Mouse (Mus musculus): ENCODE measurements at regions not wholly inside any gene's neighbourhood (a gene's known extent, or its start where the extent isn't known, plus 50 kb on each side); places are given as distances from the start of the nearest gene placed in this dataset.

- TF ChIP-seq GATA1 (IDR thresholded peaks at IDR 0.05; ENCODE audit: borderline replicate concordance, low read length), result no peak
- no peak for TF ChIP-seq CTCF (IDR thresholded peaks at IDR 0.05; ENCODE audit: low read depth, low read length)
- no peak for TF ChIP-seq TAL1 (conservative IDR thresholded peaks at IDR 0.05; ENCODE audit: low read depth, low read length)
- no peak for TF ChIP-seq POLR2AphosphoS5 (IDR thresholded peaks at IDR 0.05; ENCODE audit: insufficient replicate concordance, low read depth, low read length)
These were observed 526.3 kb upstream of the N6amt1 start for GRCm38 (mm10) chr16:86827645-86828044.

Data from G1E (cell line).